Mouse (Mus musculus) G1E (cell line): ENCODE results near the gene Bptf. TPM values are rescaled to one million over a fixed set of nuclear protein-coding genes. Genes with fewer than 3 reads are reported as not detected.
"Not testable (repeated sequence)": the region's sequence is repeated elsewhere in the genome, so short reads cannot be mapped to it uniquely, and the experiment has no call there.

Experiments used
- ATAC-seq: 2 replicates; pipeline ENCODE4 v1.8.0; 2016; ENCODE audit warnings: mild to moderate bottlenecking; ENCODE audit not compliant: insufficient number of reproducible peaks, poor library complexity, low FRiP score, severe bottlenecking; ENCODE audit errors: extremely low read depth
- DNase-seq: peaks from one replicate; pipeline ENCODE4 v3.0.0; 2012; ENCODE audit warnings: low spot score
- H3K27me3 ChIP-seq: 2 replicates; pipeline ENCODE4 v1.6.1; 2012; ENCODE audit warnings: mild to moderate bottlenecking, low read length, inconsistent platforms; ENCODE audit not compliant: insufficient read depth
- H3K36me3 ChIP-seq: replicated peaks from 2 replicates; pipeline ENCODE3; 2012; ENCODE audit warnings: mild to moderate bottlenecking, inconsistent platforms
- H3K4me1 ChIP-seq: 2 replicates; pipeline ENCODE4 v1.6.1; 2012; ENCODE audit warnings: low read depth, low read length, inconsistent platforms, mixed read lengths; ENCODE audit not compliant: insufficient read depth
- H3K4me3 ChIP-seq: 2 replicates; pipeline ENCODE4 v1.5.1; 2012; ENCODE audit warnings: low read depth, mild to moderate bottlenecking, inconsistent platforms, low read length, moderate library complexity, mixed read lengths
- H3K9me3 ChIP-seq: replicated peaks from 2 replicates; pipeline ENCODE4 v1.6.1; 2012; ENCODE audit warnings: inconsistent platforms
- CTCF ChIP-seq: IDR thresholded peaks from 2 replicates; pipeline ENCODE4 v1.5.1; 2012; ENCODE audit warnings: low read depth, low read length, inconsistent platforms, mixed read lengths
- GATA1 ChIP-seq: IDR thresholded peaks from 2 replicates; pipeline ENCODE4 v1.6.1; 2012; ENCODE audit warnings: borderline replicate concordance, low read length, inconsistent platforms, mixed read lengths
- GATA2 ChIP-seq: IDR thresholded peaks from 2 replicates; pipeline ENCODE4 v1.6.1; 2012; ENCODE audit warnings: low read depth, low read length, inconsistent platforms, borderline replicate concordance
- POLR2AphosphoS5 ChIP-seq: IDR thresholded peaks from 2 replicates; pipeline ENCODE4 v1.6.1; 2012; ENCODE audit warnings: low read depth, low read length, inconsistent platforms; ENCODE audit not compliant: insufficient replicate concordance
- TAL1 ChIP-seq: conservative IDR thresholded peaks from 2 replicates; pipeline ENCODE4 v1.6.1; 2012; ENCODE audit warnings: low read depth, low read length, inconsistent platforms, mixed read lengths
- polyA plus RNA-seq: library from polyadenylated mRNA; stranded (reverse); fragments of >175 nt; gene quantifications from 2 replicates; pipeline ENCODE4 v1.2.3, GENCODE M21; 2012
- total RNA-seq, 2 experiments: library from RNA; stranded (forward) in 1 of 2; stranded (reverse) in 1 of 2; fragments of 200-1000 nt in 1 of 2; fragments of >200 nt in 1 of 2; fragmentation: Nextera tagmentation in 1 of 2; gene quantifications; 2 replicates each; pipeline ENCODE4 v1.2.3; 2014 to 2017

Bptf gene
- total and polyA plus RNA-seq, 3 experiments, result 28.5 to 75.6 (median 53.7) TPM

DNA sequence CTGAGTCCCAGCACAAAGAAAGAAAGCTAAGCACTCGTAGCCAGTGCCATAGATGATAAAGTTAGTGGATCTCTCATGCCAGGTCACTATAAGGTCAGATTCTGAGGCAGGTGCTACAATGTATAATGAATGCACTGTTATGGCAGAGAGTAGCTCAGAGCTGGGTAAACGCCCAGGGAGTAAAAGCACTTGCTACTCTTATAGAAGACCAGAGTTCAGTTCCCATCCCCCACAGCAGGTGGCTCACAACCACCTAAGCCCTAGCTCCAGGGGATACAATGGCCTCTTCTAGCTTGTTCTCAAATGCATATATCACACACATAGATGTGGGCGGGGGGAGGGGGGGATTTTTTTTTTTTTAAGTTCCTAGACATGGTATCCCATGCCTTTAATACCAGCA is 3.8 kb upstream of the Bptf start:
- ATAC-seq, result no peak

DNA sequence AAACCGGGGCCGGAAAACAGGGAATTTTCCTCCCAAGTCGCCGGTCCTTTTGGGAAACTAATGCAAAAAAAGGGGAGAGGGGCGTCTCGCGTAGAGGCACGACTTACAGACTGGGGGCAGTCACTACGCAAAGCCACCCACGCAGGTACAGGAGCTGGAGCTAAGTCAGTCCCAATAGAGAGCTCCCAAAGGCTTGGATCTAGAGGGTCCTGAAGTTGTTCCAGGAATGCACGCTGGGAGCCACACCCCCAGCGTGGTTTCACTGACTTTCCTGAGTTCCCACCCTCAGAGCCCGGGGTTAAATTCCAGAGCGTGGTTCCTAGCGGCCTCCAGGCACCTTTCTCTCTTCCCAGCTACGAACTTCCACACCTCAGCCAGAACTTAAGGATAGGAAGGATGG is 499 bp upstream of the Bptf start:
- ATAC-seq, result no peak
- DNase-seq, result no peak

More for the DNA sequence above, 3.8 kb upstream of the Bptf start:
- 0 out of 2 replicates have a peak, but pooled peaks cover 2% of the 10 kb centered on the region for H3K27me3 ChIP-seq
- H3K4me1 ChIP-seq, result peaks cover 15% of the 10 kb centered on the region
- no peaks in the 10 kb centered on the region for H3K36me3 ChIP-seq
- no peak overlapping the region for H3K4me3 ChIP-seq
- DNase-seq, result no peak
- TF ChIP-seq GATA1 (no peak), POLR2AphosphoS5 (no peak), TAL1 (no peak), CTCF (no peak), GATA2 (no peak)
- no peaks in the 10 kb centered on the region for H3K9me3 ChIP-seq

DNA sequence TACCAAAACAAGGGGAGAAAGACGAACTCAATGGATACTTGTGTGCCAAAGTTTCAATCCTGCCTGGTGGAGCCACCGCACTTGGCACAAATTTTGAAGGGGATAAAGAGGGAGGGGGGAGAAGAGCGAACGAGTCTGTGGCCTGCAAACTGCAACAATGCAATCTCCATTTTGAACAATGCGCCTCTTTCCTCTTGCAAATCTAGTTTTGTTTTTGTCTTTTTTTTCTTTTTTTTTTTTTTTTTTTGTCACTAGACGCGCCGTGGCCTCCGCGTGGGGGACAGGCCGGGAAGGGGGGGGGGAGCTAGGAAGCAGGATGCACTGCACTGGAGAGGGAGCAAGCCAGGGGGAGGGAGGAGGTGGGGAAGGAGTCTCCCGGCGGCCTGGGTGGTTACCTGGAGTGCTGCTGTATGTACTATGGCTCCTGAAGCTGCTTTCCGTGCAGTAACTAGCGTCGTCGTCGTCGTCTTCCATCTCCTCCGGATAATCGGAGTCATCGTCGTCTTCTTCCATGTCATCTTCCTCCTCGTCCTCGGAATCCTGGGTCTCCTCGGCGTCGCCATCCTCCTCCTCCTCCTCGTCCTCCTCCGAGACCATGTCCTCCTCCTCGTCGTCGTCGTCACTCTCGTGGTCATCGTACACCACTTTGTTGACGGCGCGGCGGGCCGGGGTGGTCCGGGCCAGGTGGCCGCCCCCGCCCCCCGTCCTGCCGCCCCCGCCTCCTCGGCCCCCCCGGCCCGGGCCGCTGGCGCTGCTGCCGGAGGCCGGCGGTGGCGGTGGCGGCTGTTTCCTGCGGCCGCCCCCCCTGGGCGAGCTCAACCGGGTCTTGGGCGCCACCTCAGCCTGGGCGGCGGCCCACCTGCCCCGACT is 813 bp downstream of the Bptf start:
- peak overlapping the region; percentile 89 for H3K4me3 ChIP-seq
- H3K9me3 ChIP-seq, result no peaks in the 10 kb centered on the region
- peak; percentile 51 for DNase-seq
- peaks cover 25% of the 10 kb centered on the region for H3K4me1 ChIP-seq
- no peak for ATAC-seq
- peaks cover 11% of the 10 kb centered on the region for H3K36me3 ChIP-seq
- no peak for TF ChIP-seq GATA2
- TF ChIP-seq GATA1, result no peak
- TF ChIP-seq TAL1, result no peak
- 0 out of 2 replicates have a peak, but pooled peaks cover 1% of the 10 kb centered on the region for H3K27me3 ChIP-seq

More for the DNA sequence above, 499 bp upstream of the Bptf start:
- TF ChIP-seq GATA1, result no peak
- TF ChIP-seq CTCF, result no peak
- TF ChIP-seq POLR2AphosphoS5, result no peak
- no peak for TF ChIP-seq TAL1
- no peak for TF ChIP-seq GATA2
- 0 out of 2 replicates have a peak, but pooled peaks cover 2% of the 10 kb centered on the region for H3K27me3 ChIP-seq
- H3K9me3 ChIP-seq, result no peaks in the 10 kb centered on the region
- peaks cover 20% of the 10 kb centered on the region for H3K4me1 ChIP-seq
- peak overlapping the region; percentile 89 for H3K4me3 ChIP-seq
- H3K36me3 ChIP-seq, result peaks cover 2% of the 10 kb centered on the region

DNA sequence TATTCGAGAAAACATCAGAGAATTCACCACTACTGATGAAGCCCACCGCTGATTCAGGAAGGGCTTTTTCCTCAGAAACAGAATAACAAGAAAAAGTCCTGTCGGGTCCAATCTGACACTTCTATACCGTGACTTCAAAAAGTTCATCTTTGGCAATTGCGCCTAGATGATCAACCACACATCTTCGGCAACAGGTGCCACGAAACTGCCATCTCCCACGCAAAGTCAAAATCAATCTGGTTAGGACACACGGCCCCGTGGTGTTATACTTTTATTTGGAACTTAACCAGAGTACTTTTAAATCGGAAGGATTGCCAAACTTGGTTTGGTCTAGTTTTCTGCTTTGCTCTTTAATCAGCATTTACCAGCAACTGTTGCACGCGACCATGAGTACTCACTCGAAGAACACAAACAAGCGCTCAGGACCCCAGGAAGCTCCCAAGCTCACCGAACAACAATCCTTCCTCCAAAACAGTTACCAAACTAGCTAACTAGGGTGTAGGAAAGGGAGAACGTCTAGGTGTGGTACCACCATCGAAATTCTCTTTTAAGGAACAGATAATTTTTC is 1.6 kb downstream of the Bptf start:
- Histone ChIP-seq H3K27me3 (no peaks in the 10 kb centered on the region), H3K9me3 (no peaks in the 10 kb centered on the region), H3K4me3 (peak overlapping the region; percentile 89), H3K36me3 (peaks cover 13% of the 10 kb centered on the region), H3K4me1 (peaks cover 24% of the 10 kb centered on the region)
- DNase-seq (no peak), ATAC-seq (no peak)
- no peak for TF ChIP-seq CTCF
- TF ChIP-seq POLR2AphosphoS5, result no peak
- TF ChIP-seq GATA1, result no peak
- no peak for TF ChIP-seq TAL1
- TF ChIP-seq GATA2, result no peak

DNA sequence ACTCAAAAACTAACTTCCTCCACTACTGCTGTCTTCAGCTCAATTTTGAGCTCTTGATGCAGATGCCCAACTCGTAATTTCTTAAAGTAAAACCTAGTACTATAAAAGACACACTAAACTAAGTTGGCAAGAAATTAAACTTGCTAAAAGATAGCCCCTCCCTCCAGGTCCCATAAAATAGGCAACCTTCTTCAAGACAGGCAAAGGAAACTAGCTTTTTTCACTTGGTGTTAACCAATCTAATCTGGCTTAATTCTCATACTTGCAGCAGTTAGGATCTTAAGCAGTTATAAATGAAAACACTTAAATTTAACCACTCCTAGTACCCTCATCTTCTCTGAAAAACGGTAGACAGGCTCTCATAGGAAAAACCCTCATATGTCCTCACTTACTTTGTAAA is 2.3 kb downstream of the Bptf start:
- H3K9me3 ChIP-seq, result no peaks in the 10 kb centered on the region
- peaks cover 14% of the 10 kb centered on the region for H3K36me3 ChIP-seq
- ATAC-seq (no peak), DNase-seq (no peak)
- no peak for TF ChIP-seq CTCF
- TF ChIP-seq GATA1, result no peak
- TF ChIP-seq GATA2, result no peak
- TF ChIP-seq POLR2AphosphoS5, result no peak
- no peak for TF ChIP-seq TAL1
- no peaks in the 10 kb centered on the region for H3K27me3 ChIP-seq
- H3K4me3 ChIP-seq, result no peak overlapping the region; the same call in 1 of the 2 replicates
- peaks cover 27% of the 10 kb centered on the region for H3K4me1 ChIP-seq

DNA sequence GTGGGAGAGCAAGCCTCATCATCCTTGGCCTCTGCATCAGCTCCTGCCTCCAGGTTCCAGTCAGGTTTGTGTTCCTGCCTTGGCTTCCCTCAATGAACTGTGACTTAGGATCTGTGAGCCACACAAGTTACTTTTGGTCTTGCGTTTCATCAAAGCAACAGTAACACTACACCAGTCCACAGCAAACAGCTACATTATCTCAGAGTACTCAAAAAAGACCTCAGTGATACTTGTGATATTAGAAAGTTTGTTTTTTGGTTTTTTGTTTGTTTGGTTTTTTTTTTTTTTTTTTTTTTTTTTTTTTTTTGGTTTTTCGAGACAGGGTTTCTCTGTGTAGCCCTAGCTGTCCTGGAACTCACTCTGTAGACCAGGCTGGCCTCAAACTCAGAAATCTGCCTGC is 5.2 kb downstream of the Bptf start:
- H3K4me3 ChIP-seq, ATAC-seq, H3K9me3 ChIP-seq, H3K27me3 ChIP-seq, DNase-seq: not testable (repeated sequence)
- H3K36me3 ChIP-seq, result peaks cover 37% of the 10 kb centered on the region
- peaks cover 35% of the 10 kb centered on the region for H3K4me1 ChIP-seq
